Mouse (Mus musculus) kidney, adult 10 weeks (tissue): ENCODE results near the gene Alkbh2. TPM values are rescaled to one million over a fixed set of nuclear protein-coding genes. Genes with fewer than 3 reads are reported as not detected.

ENCODE experiments used
- polyA plus RNA-seq: library from polyadenylated mRNA; stranded (reverse); fragments of 350-450 nt; fragmentation: Illumina TruSeq; extraction: RNeasy Lipid Tissue Mini Kit (QIAGEN cat#74804); gene quantifications from one replicate; pipeline ENCODE4 v1.2.3, GENCODE M21; 2014; ENCODE audit warnings: low read depth, low replicate concordance

The Alkbh2 gene
- not detected for polyA plus RNA-seq

GRCm38 (mm10) chr5:114127374-114128349 lies at the start of gene Alkbh2:
TSS of gene Alkbh2 (minus strand) at chr5:114128218.

GRCm38 (mm10) chr5:114146028-114146888 lies 18.2 kb upstream of the Alkbh2 start, which contains the start of gene Acacb:
TSS of gene Acacb (plus strand) at chr5:114146535.

GRCm38 (mm10) chr5:114130211-114130605 lies 2.2 kb upstream of the Alkbh2 start, which contains the start of gene Ung:
TSS of gene Ung (plus strand) at chr5:114130386.

GRCm38 (mm10) chr5:114091057-114091807 lies 36.8 kb downstream of the Alkbh2 start, which contains the start of gene Svop:
TSS of gene Svop (minus strand) at chr5:114091570.

Other genes with a start within 250 kb of the Alkbh2 start
- 11.6 TPM for gene Coro1c, start 219.5 kb downstream of the Alkbh2 start, polyA plus RNA-seq
- gene Ssh1, start 134.3 kb downstream of the Alkbh2 start, polyA plus RNA-seq: 3.2 TPM
- 20.9 TPM for gene Dao, start 124.5 kb downstream of the Alkbh2 start, polyA plus RNA-seq
- 1.9 TPM for gene Usp30, start 62.8 kb downstream of the Alkbh2 start, polyA plus RNA-seq
- not detected for gene Svop, start 36.6 kb downstream of the Alkbh2 start, polyA plus RNA-seq
- gene Ung, start 2.2 kb upstream of the Alkbh2 start, polyA plus RNA-seq: 0.28 TPM
- gene Acacb, start 18.3 kb upstream of the Alkbh2 start, polyA plus RNA-seq: 1.4 TPM
- gene Foxn4, start 145.6 kb upstream of the Alkbh2 start, polyA plus RNA-seq: not detected
- not detected for gene Myo1h, start 160.9 kb upstream of the Alkbh2 start, polyA plus RNA-seq